Mouse (Mus musculus) testis, adult 2 months (tissue): ENCODE results near the gene Tbc1d16.

Experiments used
- CTCF ChIP-seq: fragments of 200-500 bp; IDR thresholded peaks from 2 replicates; pipeline ENCODE4 v1.5.1; 2012; ENCODE audit warnings: low read depth, mild to moderate bottlenecking, inconsistent platforms, low read length, moderate library complexity; ENCODE audit not compliant: control insufficient read depth, insufficient read depth, insufficient replicate concordance
- POLR2A ChIP-seq: fragments of 200-500 bp; IDR thresholded peaks from 2 replicates; pipeline ENCODE4 v1.6.1; 2012; ENCODE audit warnings: low read depth, mild to moderate bottlenecking, inconsistent platforms, low read length, moderate library complexity; ENCODE audit not compliant: control insufficient read depth

- TF ChIP-seq CTCF (no peak), POLR2A (no peak)
Observed at GRCm38 (mm10) chr11:119215905-119216507, 12.3 kb downstream of the Tbc1d16 start.
